Mouse (Mus musculus) urinary bladder, postnatal 36 days (tissue): Measurements from ENCODE around the gene Cel.

ENCODE experiments used
- DNase-seq, 2 experiments: peaks; one replicate each; pipeline ENCODE4 v3.0.0; 2022; ENCODE audit warnings: low spot score in 2 of 2, mixed read lengths in 1 of 2

The Cel gene

GRCm38 (mm10) chr2:28537995-28538816 lies 25.0 kb downstream of the Cel start:
- no peak for DNase-seq

GRCm38 (mm10) chr2:28537634-28537920 lies 25.6 kb downstream of the Cel start:
- no peak for DNase-seq

GRCm38 (mm10) chr2:28536766-28537633 lies 26.2 kb downstream of the Cel start:
- DNase-seq = peak in 1 of 2 experiments; percentile 67

GRCm38 (mm10) chr2:28536166-28536565 lies 27.0 kb downstream of the Cel start:
- DNase-seq = no peak

GRCm38 (mm10) chr2:28535650-28536049 lies 27.6 kb downstream of the Cel start:
- DNase-seq = no peak

GRCm38 (mm10) chr2:28535263-28535540 lies 28.0 kb downstream of the Cel start:
- no peak for DNase-seq

GRCm38 (mm10) chr2:28534436-28535262 lies 28.6 kb downstream of the Cel start:
- DNase-seq = no peak

- DNase-seq = no peak
These were observed 29.2 kb downstream of the Cel start for GRCm38 (mm10) chr2:28533901-28534435.

GRCm38 (mm10) chr2:28532938-28533771 lies 30.0 kb downstream of the Cel start:
- peak; percentile 87 to 92 for DNase-seq

GRCm38 (mm10) chr2:28530311-28530710 lies 32.9 kb downstream of the Cel start:
- DNase-seq = no peak

GRCm38 (mm10) chr2:28529856-28530255 lies 33.3 kb downstream of the Cel start:
- no peak for DNase-seq

- no peak for DNase-seq
These were observed 34.9 kb downstream of the Cel start for GRCm38 (mm10) chr2:28528354-28528730.

- DNase-seq = no peak
These were observed 35.5 kb downstream of the Cel start for GRCm38 (mm10) chr2:28527436-28528353.

GRCm38 (mm10) chr2:28525943-28526876 lies 37.0 kb downstream of the Cel start:
- no peak for DNase-seq

- peak; percentile 87 to 89 for DNase-seq
These were observed 37.8 kb downstream of the Cel start for GRCm38 (mm10) chr2:28525219-28525942.

GRCm38 (mm10) chr2:28524406-28524805 lies 38.8 kb downstream of the Cel start:
- DNase-seq = no peak

- DNase-seq = peak; percentile 80 to 91
These were observed 39.5 kb downstream of the Cel start for GRCm38 (mm10) chr2:28523643-28524117.

GRCm38 (mm10) chr2:28522166-28522565 lies 41.0 kb downstream of the Cel start:
- DNase-seq = no peak
